Mouse (Mus musculus) midbrain, embryonic 13.5 days (tissue): Measurements from ENCODE around the gene Syn3. TPM values are rescaled to one million over a fixed set of nuclear protein-coding genes. Genes with fewer than 3 reads are reported as not detected.

Experiments used
- ATAC-seq: fragments of 200-750 bp; cut with Nextera tagmentation; 2 replicates; pipeline ENCODE4 v1.8.0; 2017; ENCODE audit warnings: mild to moderate bottlenecking, moderate TSS enrichment, moderate library complexity
- H3K27ac ChIP-seq: fragments of 300-500 bp; sonication (generic); 2 replicates; pipeline ENCODE4 v1.5.1; 2015; ENCODE audit warnings: inconsistent platforms, mild to moderate bottlenecking, moderate library complexity
- H3K27me3 ChIP-seq: fragments of 300-500 bp; sonication (generic); 2 replicates; pipeline ENCODE4 v1.6.1; 2015; ENCODE audit warnings: mild to moderate bottlenecking, inconsistent platforms
- H3K36me3 ChIP-seq: fragments of 300-500 bp; sonication (generic); 2 replicates; pipeline ENCODE4 v1.6.1; 2015; ENCODE audit warnings: mild to moderate bottlenecking, inconsistent platforms
- H3K4me1 ChIP-seq: fragments of 300-500 bp; sonication (generic); replicated peaks from 2 replicates; pipeline ENCODE4 v1.6.1; 2015; ENCODE audit warnings: inconsistent platforms
- H3K4me2 ChIP-seq: fragments of 300-500 bp; sonication (generic); replicated peaks from 2 replicates; pipeline ENCODE4 v1.6.1; 2015; ENCODE audit warnings: moderate library complexity, mild to moderate bottlenecking, inconsistent platforms
- H3K4me3 ChIP-seq: fragments of 300-500 bp; sonication (generic); replicated peaks from 2 replicates; pipeline ENCODE4 v1.5.1; 2015; ENCODE audit warnings: mild to moderate bottlenecking, inconsistent platforms
- H3K9ac ChIP-seq: fragments of 300-500 bp; sonication (generic); replicated peaks from 2 replicates; pipeline ENCODE4 v1.6.1; 2015; ENCODE audit warnings: mild to moderate bottlenecking, inconsistent platforms
- H3K9me3 ChIP-seq: fragments of 300-500 bp; sonication (generic); 2 replicates; pipeline ENCODE4 v1.6.1; 2016; ENCODE audit warnings: mild to moderate bottlenecking, inconsistent platforms
- whole genome bisulfite sequencing: fragments of 180-500 bp; shearing (Covaris S2); methylation state at CpG from one replicate; pipeline ENCODE4 v1.1.7; 2015; 5-methylcytosine and 5-hydroxymethylcytosine counted together
- polyA plus RNA-seq: library from polyadenylated mRNA; unstranded; fragments of >200 nt; fragmentation: Nextera tagmentation; extraction: Ambion mirVana; gene quantifications from 2 replicates; pipeline ENCODE4 v1.2.1, GENCODE M21; 2015

The Syn3 gene
- polyA plus RNA-seq, 1 experiment from 2014 or later: 13.8 TPM

DNA sequence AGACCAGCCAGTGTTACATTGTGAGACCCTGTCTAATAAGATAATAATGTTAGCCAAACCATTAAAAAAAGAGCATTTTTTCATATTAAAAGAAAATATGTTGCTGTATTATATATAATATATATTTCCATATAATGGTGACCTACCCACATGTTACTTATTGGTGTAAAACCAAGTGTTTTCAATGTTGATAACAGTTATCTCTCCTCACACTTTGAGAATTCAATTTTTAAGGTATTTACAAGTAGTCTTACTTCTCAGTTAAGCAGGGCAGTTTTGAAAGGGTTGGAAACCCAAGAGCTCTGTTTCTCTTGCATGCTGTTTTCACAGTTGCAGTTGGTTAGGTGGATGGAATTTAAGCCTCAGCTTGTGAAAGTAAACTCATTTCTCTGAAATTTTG is 475.5 kb downstream of the Syn3 start:
- H3K4me3 ChIP-seq: no peak overlapping the region
- H3K27me3 ChIP-seq: no peaks in the 10 kb centered on the region
- no peak overlapping the region for H3K9ac ChIP-seq
- H3K4me1 ChIP-seq: peaks cover 5% of the 10 kb centered on the region
- H3K9me3 ChIP-seq: no peaks in the 10 kb centered on the region
- H3K27ac ChIP-seq: no peak overlapping the region
- 0 out of 2 replicates have a peak overlapping the region, but pooled peaks have one; percentile 65 for H3K4me2 ChIP-seq
- no peak for ATAC-seq
- no peaks in the 10 kb centered on the region for H3K36me3 ChIP-seq

DNA sequence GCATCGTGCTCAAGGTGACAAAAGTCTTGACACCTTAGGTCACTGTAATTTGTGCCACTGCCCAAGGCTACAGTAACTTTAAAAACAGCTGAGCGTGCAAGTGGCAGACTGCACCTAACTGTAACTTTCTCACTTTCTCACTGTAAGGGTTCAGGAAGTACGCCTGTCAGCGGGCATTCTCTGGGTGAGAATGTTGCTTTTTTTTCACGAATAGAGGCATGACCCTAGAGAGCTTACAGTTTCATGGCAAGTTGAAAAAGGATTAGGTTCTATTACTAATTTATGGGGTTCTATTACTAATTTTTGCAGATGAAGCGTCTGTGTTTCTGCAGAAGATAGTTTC is 476.3 kb downstream of the Syn3 start:
- Histone ChIP-seq H3K27ac (no peak overlapping the region), H3K4me3 (peak overlapping the region; percentile 70), H3K27me3 (no peaks in the 10 kb centered on the region), H3K9me3 (no peaks in the 10 kb centered on the region), H3K4me1 (peaks cover 5% of the 10 kb centered on the region), H3K4me2 (peak overlapping the region; percentile 65), H3K36me3 (no peaks in the 10 kb centered on the region), H3K9ac (peak overlapping the region; percentile 77)
- no peak for ATAC-seq
- 12% methylated on average over 6 of the region's 6 CpGs for WGBS

DNA sequence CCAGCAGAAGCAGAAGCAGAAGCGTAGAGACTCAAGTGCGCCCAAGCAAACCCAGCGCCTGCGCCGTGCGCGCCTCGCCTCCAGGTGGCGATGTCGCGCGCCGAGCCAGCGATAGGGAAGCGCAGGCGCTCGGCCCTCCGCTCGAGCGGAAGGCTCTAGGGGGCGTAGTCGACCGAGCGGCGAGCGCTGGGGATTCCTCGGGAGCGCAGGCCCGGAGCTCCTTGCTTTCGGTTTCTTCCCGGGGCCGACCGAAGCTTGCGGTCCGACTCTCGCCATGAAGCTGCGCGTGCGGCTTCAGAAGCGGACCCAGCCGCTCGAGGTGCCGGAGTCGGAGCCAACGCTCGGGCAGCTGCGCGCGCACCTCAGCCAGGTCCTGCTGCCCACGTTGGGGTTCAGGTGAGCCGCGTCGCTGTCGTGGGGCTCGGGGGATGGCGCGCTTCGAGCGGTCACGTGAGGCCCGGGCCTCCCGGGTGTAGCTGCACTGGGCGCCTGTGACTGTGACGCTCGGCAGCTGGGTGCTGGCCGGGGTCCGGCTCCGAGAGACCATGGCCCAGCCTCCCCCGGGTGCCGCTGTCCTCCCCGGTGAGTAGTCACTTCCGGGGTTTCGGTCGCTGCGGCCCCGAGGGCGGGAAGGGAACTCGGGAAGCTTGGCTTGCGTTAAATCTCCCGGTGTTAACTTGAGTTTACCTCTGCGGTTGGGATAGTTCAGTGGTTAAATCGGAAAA is 476.8 kb downstream of the Syn3 start, which contains the start of gene Fbxo7:
Gene Fbxo7 (plus strand): TSS at position 224 of the 725 bp plus-strand sequence.
- no peaks in the 10 kb centered on the region for H3K9me3 ChIP-seq
- no peaks in the 10 kb centered on the region for H3K36me3 ChIP-seq
- peak within 1 kb of the TSS; percentile 65 for H3K4me2 ChIP-seq
- H3K9ac ChIP-seq: peak within 1 kb of the TSS; percentile 77
- H3K27me3 ChIP-seq: no peaks in the 10 kb centered on the region
- peak within 1 kb of the TSS; percentile 59 for H3K27ac ChIP-seq
- peaks cover 5% of the 10 kb centered on the region for H3K4me1 ChIP-seq
- under 1% methylated on average over 82 of the region's 82 CpGs for WGBS
- peak; percentile 97 for ATAC-seq
- peak within 1 kb of the TSS; percentile 70 for H3K4me3 ChIP-seq

DNA sequence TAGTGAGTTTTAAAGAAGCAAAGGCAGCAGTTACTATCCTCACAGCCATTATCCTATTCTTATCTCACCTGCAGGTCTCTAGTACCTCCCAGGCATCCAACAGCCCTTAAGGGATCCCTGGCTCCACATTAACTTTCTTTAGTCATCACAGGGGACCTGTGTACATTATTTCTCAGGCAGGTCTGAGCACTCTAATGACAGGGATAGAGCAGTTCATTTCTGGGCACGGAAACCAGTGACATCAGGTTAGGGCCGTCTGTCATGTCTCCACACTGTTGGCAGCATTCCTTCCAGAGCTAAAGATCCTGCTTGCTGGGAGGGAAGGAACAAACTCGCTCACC is 477.3 kb downstream of the Syn3 start:
- Histone ChIP-seq H3K4me3 (peak overlapping the region; percentile 70), H3K9ac (no peak overlapping the region; the same call in 1 of the 2 replicates), H3K9me3 (no peaks in the 10 kb centered on the region), H3K27ac (no peak overlapping the region), H3K27me3 (no peaks in the 10 kb centered on the region), H3K4me1 (peaks cover 5% of the 10 kb centered on the region), H3K4me2 (peak overlapping the region; percentile 65), H3K36me3 (no peaks in the 10 kb centered on the region)
- 1% methylated on average over 3 of the region's 3 CpGs for WGBS
- no peak for ATAC-seq

DNA sequence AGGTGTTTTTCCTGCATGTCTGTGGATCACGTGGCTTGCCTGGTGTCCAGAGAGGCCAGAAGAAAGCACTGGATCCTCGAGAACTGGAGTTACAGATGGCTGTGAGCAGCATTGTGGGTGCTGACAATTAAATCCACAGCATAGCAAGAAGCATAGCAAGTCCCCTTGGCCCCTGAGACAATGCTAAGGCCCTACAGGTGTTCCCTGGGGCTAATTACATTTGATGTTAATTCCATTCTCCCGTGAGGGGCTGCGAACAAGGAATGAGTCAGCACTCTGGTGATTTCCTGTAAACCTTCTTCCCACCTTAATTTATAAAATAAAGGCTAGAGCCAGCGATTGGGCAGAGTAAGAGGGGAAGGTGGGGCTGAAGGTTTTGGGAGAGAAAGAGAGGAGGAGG is 479.9 kb downstream of the Syn3 start:
- H3K9me3 ChIP-seq: no peaks in the 10 kb centered on the region
- no peak overlapping the region for H3K4me3 ChIP-seq
- H3K4me2 ChIP-seq: no peak overlapping the region
- peaks cover 5% of the 10 kb centered on the region for H3K4me1 ChIP-seq
- H3K27ac ChIP-seq: no peak overlapping the region
- no peak overlapping the region for H3K9ac ChIP-seq
- WGBS: 33% methylated on average over 5 of the region's 5 CpGs
- ATAC-seq: no peak
- H3K27me3 ChIP-seq: no peaks in the 10 kb centered on the region
- no peaks in the 10 kb centered on the region for H3K36me3 ChIP-seq

DNA sequence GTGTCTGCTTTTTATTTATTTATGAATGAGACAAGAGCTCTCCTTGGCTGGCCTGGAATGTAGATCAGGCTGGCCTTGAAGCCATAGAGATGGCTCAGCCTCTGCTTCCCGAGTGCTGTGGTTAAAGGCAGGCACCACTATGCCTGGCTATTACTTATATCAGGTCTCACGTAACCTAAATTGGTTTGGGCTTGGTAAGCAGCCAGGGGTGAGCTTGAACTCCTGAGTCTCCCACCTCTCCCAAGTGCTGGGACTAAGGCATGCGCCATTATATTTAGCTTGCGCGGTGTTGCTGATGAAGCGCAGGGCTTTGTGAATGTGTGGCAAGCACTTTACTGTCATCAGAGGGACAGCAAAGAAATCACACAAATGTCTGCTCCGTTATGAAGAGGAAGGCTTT is 480.9 kb downstream of the Syn3 start:
- Histone ChIP-seq H3K4me1 (peaks cover 5% of the 10 kb centered on the region), H3K9ac (no peak overlapping the region), H3K27ac (no peak overlapping the region), H3K36me3 (no peaks in the 10 kb centered on the region), H3K4me3 (no peak overlapping the region), H3K27me3 (no peaks in the 10 kb centered on the region), H3K9me3 (no peaks in the 10 kb centered on the region), H3K4me2 (no peak overlapping the region)
- no peak for ATAC-seq
- WGBS: 91% methylated on average over 7 of the region's 7 CpGs

DNA sequence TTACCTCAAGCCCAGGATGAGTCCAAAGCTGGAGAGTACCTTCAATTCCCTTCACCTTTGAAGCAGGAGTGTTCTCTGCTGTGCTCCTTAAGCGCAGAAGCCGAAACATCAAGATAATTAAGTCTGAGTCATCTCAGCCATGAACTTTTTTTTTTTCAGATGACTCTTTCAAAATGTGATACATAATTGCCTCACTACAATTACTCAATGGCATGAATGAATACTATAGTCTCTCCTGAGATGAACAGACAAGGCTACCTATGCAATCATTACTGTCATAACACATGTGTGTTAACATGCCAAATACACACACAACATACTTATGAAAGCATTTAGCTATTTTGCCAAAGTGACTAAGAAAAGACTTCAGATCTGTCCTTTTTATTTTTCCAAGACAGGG is 486.9 kb downstream of the Syn3 start, which contains the start of gene Bpifc:
Gene Bpifc (minus strand): TSS at position 115 of the 400 bp plus-strand sequence.
- Histone ChIP-seq H3K4me2 (no peak within 1 kb of the TSS), H3K27ac (no peak within 1 kb of the TSS), H3K9me3 (no peaks in the 10 kb centered on the region), H3K9ac (no peak within 1 kb of the TSS), H3K4me1 (no peaks in the 10 kb centered on the region), H3K36me3 (no peaks in the 10 kb centered on the region), H3K4me3 (no peak within 1 kb of the TSS), H3K27me3 (no peaks in the 10 kb centered on the region)
- ATAC-seq: no peak
- 96% methylated on average over 2 of the region's 2 CpGs for WGBS

DNA sequence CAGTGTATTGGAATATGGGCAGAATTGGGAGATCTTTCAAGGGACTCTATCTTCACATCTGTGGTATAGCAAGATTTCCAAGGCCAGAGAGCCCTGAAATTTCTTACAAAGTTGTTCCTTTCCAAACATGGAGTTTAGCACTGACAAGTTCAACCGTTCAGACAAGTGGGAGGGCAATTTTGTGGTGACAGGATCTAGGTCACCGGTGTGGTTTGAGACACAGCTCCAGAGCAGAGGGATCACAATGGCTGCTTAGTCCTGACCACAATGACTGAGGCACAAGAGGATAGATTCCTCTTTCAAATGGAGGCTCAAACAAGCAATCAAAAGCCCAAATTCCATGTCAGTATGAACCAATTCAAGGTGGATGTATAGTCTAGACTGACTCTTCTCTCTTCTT is 487.5 kb downstream of the Syn3 start:
- Histone ChIP-seq H3K27me3 (no peaks in the 10 kb centered on the region), H3K27ac (no peak overlapping the region), H3K4me2 (no peak overlapping the region), H3K9ac (no peak overlapping the region), H3K9me3 (no peaks in the 10 kb centered on the region), H3K4me1 (no peaks in the 10 kb centered on the region), H3K4me3 (no peak overlapping the region), H3K36me3 (no peaks in the 10 kb centered on the region)
- ATAC-seq: no peak
- WGBS: 85% methylated on average over 2 of the region's 2 CpGs

DNA sequence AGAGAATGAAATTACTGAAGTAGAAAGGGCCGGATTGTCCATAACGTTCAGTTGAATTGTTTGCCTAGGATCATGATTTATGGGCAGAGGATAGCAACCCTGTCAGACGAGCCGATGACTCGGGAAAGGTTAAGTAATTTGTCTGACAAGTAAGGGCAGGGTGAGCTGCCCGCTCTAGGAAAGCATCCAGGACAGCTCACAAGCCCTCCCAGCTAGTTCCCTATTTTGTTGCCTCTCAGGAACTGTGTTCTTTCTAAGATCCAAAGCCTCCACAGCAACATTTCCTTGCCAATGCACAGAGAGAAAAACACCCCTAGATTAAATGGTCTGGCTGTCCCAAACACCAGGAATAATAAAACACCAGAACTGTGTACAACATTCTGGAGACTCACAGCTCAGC is 488.1 kb downstream of the Syn3 start:
- Histone ChIP-seq H3K4me1 (no peaks in the 10 kb centered on the region), H3K36me3 (no peaks in the 10 kb centered on the region), H3K27ac (no peak overlapping the region), H3K9me3 (no peaks in the 10 kb centered on the region), H3K4me2 (no peak overlapping the region), H3K27me3 (no peaks in the 10 kb centered on the region), H3K9ac (no peak overlapping the region), H3K4me3 (no peak overlapping the region)
- no peak for ATAC-seq
- 81% methylated on average over 6 of the region's 6 CpGs for WGBS

DNA sequence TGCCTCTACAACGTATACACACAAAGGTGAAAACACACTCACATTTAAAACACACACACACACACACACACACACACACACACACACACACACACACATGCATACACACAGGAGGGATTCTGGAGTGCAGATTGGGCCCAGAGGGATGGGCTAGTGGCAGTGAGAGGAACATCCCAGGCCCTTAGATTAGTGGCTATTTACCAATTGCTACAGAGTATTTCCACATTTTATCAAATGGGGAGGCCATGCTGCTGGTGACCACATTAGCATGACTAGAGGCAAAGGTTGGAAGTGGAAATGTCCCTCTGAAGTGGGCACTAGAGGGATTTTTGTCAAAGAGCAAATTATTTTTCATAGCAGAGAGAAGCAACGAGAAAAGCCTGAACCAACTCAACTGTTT is 489.0 kb downstream of the Syn3 start:
- Histone ChIP-seq H3K27ac (no peak overlapping the region), H3K4me2 (no peak overlapping the region), H3K4me1 (no peaks in the 10 kb centered on the region), H3K27me3 (no peaks in the 10 kb centered on the region), H3K9ac (no peak overlapping the region), H3K9me3 (no peaks in the 10 kb centered on the region), H3K4me3 (no peak overlapping the region), H3K36me3 (no peaks in the 10 kb centered on the region)
- ATAC-seq: no peak
- WGBS: 88% methylated on average over 2 of the region's 2 CpGs

DNA sequence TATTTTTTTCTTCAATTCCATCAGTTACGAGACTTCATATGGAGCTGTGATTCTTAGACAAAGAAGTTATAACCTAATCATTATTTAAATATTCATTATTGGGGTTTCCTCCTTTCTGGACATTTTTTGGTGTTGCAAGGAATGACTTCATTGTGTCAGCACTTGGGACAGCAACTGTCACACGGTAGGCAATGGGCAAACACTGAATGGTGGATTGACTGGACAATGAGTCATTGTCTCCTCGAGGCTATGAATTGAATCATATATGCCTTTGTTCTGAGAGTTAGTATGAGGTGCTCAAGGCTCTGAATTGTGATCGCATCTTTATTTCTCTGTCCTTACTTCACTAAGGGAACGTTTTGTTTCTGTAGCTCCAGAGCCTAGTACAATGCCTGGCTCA is 492.2 kb downstream of the Syn3 start:
- no peaks in the 10 kb centered on the region for H3K36me3 ChIP-seq
- H3K4me1 ChIP-seq: no peaks in the 10 kb centered on the region
- H3K9me3 ChIP-seq: no peaks in the 10 kb centered on the region
- H3K4me2 ChIP-seq: no peak overlapping the region
- 71% methylated on average over 5 of the region's 5 CpGs for WGBS
- H3K27me3 ChIP-seq: no peaks in the 10 kb centered on the region
- ATAC-seq: no peak
- no peak overlapping the region for H3K4me3 ChIP-seq
- no peak overlapping the region for H3K9ac ChIP-seq
- H3K27ac ChIP-seq: no peak overlapping the region
